In genomic region chr2:74066652-74067051, GRCm38 (mm10) we compare ENCODE assay signal across 8 mouse cellular contexts.
DNase-seq lines count a peak whose midpoint lies in the region; ATAC-seq lines count a peak whose summit lies in the region.

No protein-coding gene starts in this region.

- ATAC-seq in inflammation-experienced regulatory T-cells, adult 6 months = peak; percentile 54
- peak; percentile 80 for ATAC-seq in megakaryocyte-erythroid progenitor cell, adult 5-6 weeks (replicated peaks; ENCODE audit: low FRiP score, low TSS enrichment, poor library complexity, severe bottlenecking)

- peak; percentile 9 for DNase-seq in ovary, postnatal 10 days (ENCODE audit: low spot score)
- no peak for DNase-seq in ovary, adult 18-20 months (ENCODE audit: low spot score)
- peak; percentile 90 for DNase-seq in embryo, embryonic 10.5 days (ENCODE audit: low spot score)
- peak; percentile 19 for DNase-seq in gastrocnemius, postnatal 25 days
- peak; percentile 65 to 68 for DNase-seq in left cerebral cortex, adult 18-20 months (ENCODE audit: low spot score in 2 of 2)
- DNase-seq in skeletal muscle tissue, adult 2 months (ENCODE audit: low read depth, low spot score) = peak; percentile 18
